Mouse (Mus musculus) hindbrain, embryonic 14.5 days (tissue): ENCODE data around the gene Slc4a5. TPM values are rescaled to one million over a fixed set of nuclear protein-coding genes. Genes with fewer than 3 reads are reported as not detected.

Source experiments
- ATAC-seq: fragments of 200-750 bp; cut with Nextera tagmentation; 2 replicates; pipeline ENCODE4 v1.8.0; 2017; ENCODE audit warnings: moderate number of reproducible peaks, mild to moderate bottlenecking, moderate TSS enrichment, moderate library complexity; ENCODE audit not compliant: low FRiP score
- DNase-seq: peaks from one replicate; pipeline ENCODE4 v3.0.0-alpha.2; 2015; ENCODE audit warnings: low spot score
- H3K27ac ChIP-seq: fragments of 300-500 bp; sonication (generic); 2 replicates; pipeline ENCODE4 v1.5.1; 2014; ENCODE audit warnings: mild to moderate bottlenecking, moderate library complexity
- H3K27me3 ChIP-seq: fragments of 300-500 bp; sonication (generic); 2 replicates; pipeline ENCODE4 v1.6.1; 2014; ENCODE audit warnings: mild to moderate bottlenecking, low read length, mixed read lengths; ENCODE audit not compliant: control insufficient read depth, insufficient read depth
- H3K36me3 ChIP-seq: fragments of 300-500 bp; sonication (generic); replicated peaks from 2 replicates; pipeline ENCODE4 v1.6.1; 2014; ENCODE audit not compliant: control insufficient read depth, insufficient read depth
- H3K4me1 ChIP-seq: fragments of 300-500 bp; sonication (generic); replicated peaks from 2 replicates; pipeline ENCODE4 v1.6.1; 2014; ENCODE audit warnings: antibody characterized with exemption, low read length, mixed read lengths; ENCODE audit not compliant: control insufficient read depth, insufficient read depth
- H3K4me2 ChIP-seq: fragments of 300-500 bp; sonication (generic); replicated peaks from 2 replicates; pipeline ENCODE4 v1.6.1; 2014; ENCODE audit warnings: mild to moderate bottlenecking, moderate library complexity
- H3K4me3 ChIP-seq: fragments of 300-500 bp; sonication (generic); replicated peaks from 2 replicates; pipeline ENCODE4 v1.5.1; 2014; ENCODE audit warnings: mild to moderate bottlenecking, low read length
- H3K9ac ChIP-seq: fragments of 300-500 bp; sonication (generic); 2 replicates; pipeline ENCODE4 v1.6.1; 2014
- H3K9me3 ChIP-seq: fragments of 300-500 bp; sonication (generic); 2 replicates; pipeline ENCODE4 v1.6.1; 2016; ENCODE audit warnings: low read length; ENCODE audit not compliant: control insufficient read depth
- WGBS: fragments of 180-500 bp; shearing (Covaris S2); extraction: QIAGEN DNeasy Blood & Tissue Kit; methylation state at CpG from one replicate; pipeline ENCODE4 v1.1.7; 2014; 5-methylcytosine and 5-hydroxymethylcytosine counted together
- polyA plus RNA-seq: library from polyadenylated mRNA; unstranded; fragments of >200 nt; fragmentation: Nextera tagmentation; extraction: Ambion mirVana; gene quantifications from 2 replicates; pipeline ENCODE4 v1.2.1, GENCODE M21; 2014

The Slc4a5 gene
- polyA plus RNA-seq, 1 experiment from 2014 or later, result 4.8 TPM

GRCm38 (mm10) chr6:83273733-83274132 lies 54.1 kb downstream of the Slc4a5 start:
- whole genome bisulfite sequencing, result 91% methylated on average over 11 of the region's 11 CpGs
- ATAC-seq, result no peak

DNA sequence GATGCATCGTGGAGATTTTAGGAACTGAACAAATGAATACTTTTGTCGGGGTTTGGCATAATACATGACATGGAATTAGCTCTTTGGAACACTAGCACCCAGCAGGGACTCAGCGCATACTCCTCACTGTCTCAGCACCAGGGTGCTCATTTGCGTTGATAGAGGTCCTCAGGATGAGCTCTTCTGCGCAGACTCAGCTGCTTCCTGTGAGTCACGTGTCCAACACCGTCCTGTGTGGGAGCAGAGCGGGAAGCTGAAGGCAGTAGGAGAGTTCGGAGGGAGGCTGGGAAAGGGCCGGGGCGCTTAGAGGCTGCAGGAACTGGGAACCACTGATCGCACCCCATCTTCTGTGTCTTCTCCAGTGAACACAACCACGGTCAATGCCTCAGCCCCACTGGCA lies 57.5 kb downstream of the Slc4a5 start:
- Histone ChIP-seq H3K9ac (no peak overlapping the region), H3K27ac (no peak overlapping the region), H3K36me3 (no peaks in the 10 kb centered on the region), H3K4me2 (no peak overlapping the region), H3K27me3 (no peaks in the 10 kb centered on the region), H3K4me3 (no peak overlapping the region), H3K4me1 (no peaks in the 10 kb centered on the region), H3K9me3 (no peaks in the 10 kb centered on the region)
- ATAC-seq, result no peak
- DNase-seq, result no peak
- WGBS, result 73% methylated on average over 13 of the region's 13 CpGs

More at GRCm38 (mm10) chr6:83273733-83274132, 54.1 kb downstream of the Slc4a5 start:
- no peaks in the 10 kb centered on the region for H3K9me3 ChIP-seq
- no peak overlapping the region for H3K9ac ChIP-seq
- no peaks in the 10 kb centered on the region for H3K36me3 ChIP-seq
- no peak for DNase-seq
- H3K27ac ChIP-seq, result no peak overlapping the region
- no peak overlapping the region for H3K4me2 ChIP-seq
- H3K27me3 ChIP-seq, result no peaks in the 10 kb centered on the region
- no peak overlapping the region for H3K4me3 ChIP-seq
- no peaks in the 10 kb centered on the region for H3K4me1 ChIP-seq

DNA sequence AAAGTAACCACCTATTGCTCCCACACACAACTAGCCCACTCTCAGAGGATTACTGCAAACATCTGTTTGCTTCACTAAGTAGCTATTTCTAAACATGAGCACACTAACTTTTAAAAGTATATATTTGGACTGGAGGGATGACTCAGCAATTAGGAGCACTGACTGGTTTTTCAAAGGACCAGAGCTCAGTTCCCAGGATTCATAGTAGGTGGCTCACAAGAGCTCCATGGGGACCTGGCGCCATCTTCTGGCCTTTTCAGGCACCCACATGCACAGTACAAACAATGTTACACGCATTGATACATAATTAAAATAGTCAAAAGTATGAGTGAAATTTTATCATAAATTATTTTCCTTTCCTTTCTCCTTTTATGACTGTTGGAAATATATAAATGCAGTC lies 59.3 kb downstream of the Slc4a5 start:
- ATAC-seq (no peak), DNase-seq (no peak)
- WGBS, result 20% methylated on average over 2 of the region's 2 CpGs

DNA sequence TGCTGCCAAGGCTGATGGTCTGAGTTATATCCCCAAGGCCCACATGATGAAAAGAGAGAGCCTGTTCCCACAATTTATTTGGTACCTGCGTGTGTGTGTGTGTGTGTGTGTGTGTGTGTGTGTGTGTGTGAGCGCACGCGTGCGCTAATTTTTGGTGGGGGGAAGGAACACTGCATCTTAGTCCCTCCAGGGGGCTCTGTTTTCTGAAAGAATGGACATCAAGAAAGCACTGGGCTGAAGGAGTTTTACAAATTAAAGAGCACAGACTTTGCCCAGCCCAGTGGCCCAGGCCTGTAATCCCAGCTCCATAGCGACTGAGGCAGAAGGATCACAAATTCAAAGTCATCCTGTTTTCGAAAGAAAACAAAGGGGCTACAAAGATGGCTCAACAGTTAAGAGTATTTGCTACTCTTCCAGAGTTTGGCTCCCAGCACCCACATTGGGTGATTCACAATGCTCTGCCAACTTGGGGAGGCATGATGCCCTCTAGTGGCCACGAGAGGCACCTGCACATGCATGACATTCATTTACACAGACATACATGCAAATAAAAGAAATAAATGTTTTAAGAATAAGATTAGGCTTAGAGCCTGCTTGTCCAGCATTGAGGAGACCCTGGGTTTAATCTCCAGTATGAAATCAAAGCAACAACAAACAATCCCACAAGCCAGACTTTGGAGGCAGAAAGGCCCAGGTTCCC lies 60.8 kb downstream of the Slc4a5 start:
- 83% methylated on average over 8 of the region's 8 CpGs for WGBS
- DNase-seq, result no peak

More for the DNA sequence above, 59.3 kb downstream of the Slc4a5 start:
- H3K4me3 ChIP-seq, result no peak overlapping the region
- H3K9me3 ChIP-seq, result no peaks in the 10 kb centered on the region
- H3K4me1 ChIP-seq, result no peaks in the 10 kb centered on the region
- no peak overlapping the region for H3K4me2 ChIP-seq
- H3K9ac ChIP-seq, result no peak overlapping the region
- no peaks in the 10 kb centered on the region for H3K27me3 ChIP-seq
- H3K27ac ChIP-seq, result no peak overlapping the region
- H3K36me3 ChIP-seq, result no peaks in the 10 kb centered on the region

GRCm38 (mm10) chr6:83300447-83301229 lies 81.0 kb downstream of the Slc4a5 start:
- DNase-seq (no peak), ATAC-seq (no peak)
- H3K9me3 ChIP-seq, result no peaks in the 10 kb centered on the region
- 86% methylated on average over 7 of the region's 7 CpGs for WGBS
- no peak overlapping the region for H3K27ac ChIP-seq
- H3K27me3 ChIP-seq, result no peaks in the 10 kb centered on the region
- H3K4me2 ChIP-seq, result no peak overlapping the region
- no peak overlapping the region for H3K9ac ChIP-seq
- no peak overlapping the region for H3K4me3 ChIP-seq
- H3K4me1 ChIP-seq, result no peaks in the 10 kb centered on the region
- H3K36me3 ChIP-seq, result peaks cover 9% of the 10 kb centered on the region

More for the DNA sequence above, 60.8 kb downstream of the Slc4a5 start:
- Histone ChIP-seq H3K27me3 (no peaks in the 10 kb centered on the region), H3K9ac (no peak overlapping the region), H3K4me2 (no peak overlapping the region), H3K9me3 (no peaks in the 10 kb centered on the region), H3K4me1 (no peaks in the 10 kb centered on the region), H3K4me3 (no peak overlapping the region), H3K27ac (no peak overlapping the region), H3K36me3 (no peaks in the 10 kb centered on the region)
- ATAC-seq, result no peak

DNA sequence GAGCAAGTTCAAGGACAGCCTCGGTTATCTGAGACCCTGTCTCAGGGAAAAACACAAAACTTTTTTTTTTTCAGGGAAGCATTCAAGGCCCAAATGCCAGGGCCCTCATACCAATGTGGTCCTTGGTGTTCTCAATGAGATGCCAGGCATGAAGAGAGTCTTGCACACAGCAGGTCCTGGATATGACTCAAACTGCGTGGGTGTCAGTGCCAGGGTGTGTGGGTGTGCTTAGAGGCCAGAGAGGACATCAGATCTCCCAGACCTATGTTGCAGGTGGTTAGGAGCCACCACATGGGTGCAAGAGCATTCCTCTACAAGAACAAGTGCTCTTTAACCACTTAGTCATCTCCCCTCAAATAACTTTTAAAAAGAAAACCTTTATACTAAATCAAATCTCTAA lies 81.7 kb downstream of the Slc4a5 start:
- H3K4me1 ChIP-seq, result no peaks in the 10 kb centered on the region
- no peak for DNase-seq
- H3K4me3 ChIP-seq, result no peak overlapping the region
- H3K36me3 ChIP-seq, result peaks cover 15% of the 10 kb centered on the region
- no peak overlapping the region for H3K9ac ChIP-seq
- no peak overlapping the region for H3K4me2 ChIP-seq
- H3K27me3 ChIP-seq, result no peaks in the 10 kb centered on the region
- no peaks in the 10 kb centered on the region for H3K9me3 ChIP-seq
- no peak overlapping the region for H3K27ac ChIP-seq
- ATAC-seq, result no peak
- WGBS, result 92% methylated on average over 2 of the region's 2 CpGs

DNA sequence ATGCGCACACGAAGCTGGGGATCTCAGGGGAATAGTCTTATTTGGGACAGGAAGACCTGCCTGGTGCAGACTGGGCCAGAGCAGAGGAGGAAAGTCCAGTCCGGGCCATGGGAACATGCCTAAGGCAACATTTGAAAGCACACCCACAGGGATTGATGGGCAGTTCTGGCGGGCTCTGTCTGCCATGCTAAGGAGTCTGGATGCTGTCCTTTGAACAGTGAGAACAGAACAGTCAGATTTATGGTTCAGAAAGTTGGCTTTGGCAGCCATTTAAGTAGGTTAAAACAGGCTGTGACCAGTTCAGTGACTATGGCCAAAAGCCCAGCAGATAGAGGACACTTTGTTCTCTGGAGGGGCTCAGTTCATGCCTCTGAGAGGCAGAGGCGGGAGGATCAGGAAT lies 82.6 kb downstream of the Slc4a5 start:
- no peak overlapping the region for H3K27ac ChIP-seq
- DNase-seq (no peak), ATAC-seq (no peak)

DNA sequence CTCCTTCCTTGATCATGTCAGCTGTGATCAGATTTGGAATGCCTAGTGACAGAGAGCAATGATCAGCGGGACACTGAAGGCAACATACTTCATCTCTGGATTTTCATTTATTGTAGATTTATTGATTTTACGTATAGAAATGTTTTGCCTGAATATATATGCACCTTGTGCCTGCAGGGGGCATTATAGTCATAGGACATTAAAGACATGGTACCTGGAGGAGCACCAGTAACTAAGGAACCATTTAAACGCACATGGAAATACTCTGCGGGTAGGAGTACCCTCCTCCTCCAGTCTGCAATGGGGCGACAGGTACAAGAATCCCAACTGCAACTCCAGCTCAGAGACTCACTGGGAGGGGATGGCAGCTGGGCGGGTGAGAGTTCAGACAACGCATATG lies 89.4 kb downstream of the Slc4a5 start:
- no peaks in the 10 kb centered on the region for H3K27me3 ChIP-seq
- WGBS, result 94% methylated on average over 7 of the region's 7 CpGs
- H3K27ac ChIP-seq, result no peak overlapping the region
- no peaks in the 10 kb centered on the region for H3K9me3 ChIP-seq
- H3K9ac ChIP-seq, result no peak overlapping the region
- DNase-seq (no peak), ATAC-seq (no peak)
- H3K4me3 ChIP-seq, result no peak overlapping the region
- peaks cover 71% of the 10 kb centered on the region for H3K36me3 ChIP-seq
- H3K4me1 ChIP-seq, result no peaks in the 10 kb centered on the region
- H3K4me2 ChIP-seq, result no peak overlapping the region

More for the DNA sequence above, 82.6 kb downstream of the Slc4a5 start:
- H3K4me3 ChIP-seq, result no peak overlapping the region
- H3K4me1 ChIP-seq, result no peaks in the 10 kb centered on the region
- H3K4me2 ChIP-seq, result no peak overlapping the region
- WGBS, result 80% methylated on average over 5 of the region's 5 CpGs
- peaks cover 25% of the 10 kb centered on the region for H3K36me3 ChIP-seq
- H3K9ac ChIP-seq, result no peak overlapping the region
- no peaks in the 10 kb centered on the region for H3K27me3 ChIP-seq
- no peaks in the 10 kb centered on the region for H3K9me3 ChIP-seq

GRCm38 (mm10) chr6:83311206-83311605 lies 91.6 kb downstream of the Slc4a5 start:
- DNase-seq (no peak), ATAC-seq (no peak)
- H3K4me2 ChIP-seq, result no peak overlapping the region
- 96% methylated on average over 11 of the region's 11 CpGs for whole genome bisulfite sequencing
- peaks cover 9% of the 10 kb centered on the region; the same call in 1 of the 2 replicates for H3K4me1 ChIP-seq
- no peak overlapping the region for H3K27ac ChIP-seq
- H3K27me3 ChIP-seq, result no peaks in the 10 kb centered on the region
- H3K4me3 ChIP-seq, result no peak overlapping the region
- no peaks in the 10 kb centered on the region for H3K9me3 ChIP-seq
- peaks cover 57% of the 10 kb centered on the region for H3K36me3 ChIP-seq
- no peak overlapping the region for H3K9ac ChIP-seq
